Mouse (Mus musculus): Measurements from ENCODE around the gene Arhgap10.

- no peak for TF ChIP-seq POLR2A (IDR thresholded peaks at IDR 0.05; ENCODE audit: insufficient read depth, low read depth, low read length)
- TF ChIP-seq CTCF (IDR thresholded peaks at IDR 0.05): no peak
These were observed 207.7 kb downstream of the Arhgap10 start for GRCm38 (mm10) chr8:77310026-77310425.
